Mouse (Mus musculus): ENCODE measurements around the gene Nr1d2. TPM values are rescaled to one million over a fixed set of nuclear protein-coding genes. Genes with fewer than 3 reads are reported as not detected.
"Not testable (repeated sequence)": the region's sequence is repeated elsewhere in the genome, so short reads cannot be mapped to it uniquely, and the experiment has no call there.

Gene Nr1d2
- polyA plus RNA-seq, 1 experiment from 2014 or later = 7.2 TPM

DNA sequence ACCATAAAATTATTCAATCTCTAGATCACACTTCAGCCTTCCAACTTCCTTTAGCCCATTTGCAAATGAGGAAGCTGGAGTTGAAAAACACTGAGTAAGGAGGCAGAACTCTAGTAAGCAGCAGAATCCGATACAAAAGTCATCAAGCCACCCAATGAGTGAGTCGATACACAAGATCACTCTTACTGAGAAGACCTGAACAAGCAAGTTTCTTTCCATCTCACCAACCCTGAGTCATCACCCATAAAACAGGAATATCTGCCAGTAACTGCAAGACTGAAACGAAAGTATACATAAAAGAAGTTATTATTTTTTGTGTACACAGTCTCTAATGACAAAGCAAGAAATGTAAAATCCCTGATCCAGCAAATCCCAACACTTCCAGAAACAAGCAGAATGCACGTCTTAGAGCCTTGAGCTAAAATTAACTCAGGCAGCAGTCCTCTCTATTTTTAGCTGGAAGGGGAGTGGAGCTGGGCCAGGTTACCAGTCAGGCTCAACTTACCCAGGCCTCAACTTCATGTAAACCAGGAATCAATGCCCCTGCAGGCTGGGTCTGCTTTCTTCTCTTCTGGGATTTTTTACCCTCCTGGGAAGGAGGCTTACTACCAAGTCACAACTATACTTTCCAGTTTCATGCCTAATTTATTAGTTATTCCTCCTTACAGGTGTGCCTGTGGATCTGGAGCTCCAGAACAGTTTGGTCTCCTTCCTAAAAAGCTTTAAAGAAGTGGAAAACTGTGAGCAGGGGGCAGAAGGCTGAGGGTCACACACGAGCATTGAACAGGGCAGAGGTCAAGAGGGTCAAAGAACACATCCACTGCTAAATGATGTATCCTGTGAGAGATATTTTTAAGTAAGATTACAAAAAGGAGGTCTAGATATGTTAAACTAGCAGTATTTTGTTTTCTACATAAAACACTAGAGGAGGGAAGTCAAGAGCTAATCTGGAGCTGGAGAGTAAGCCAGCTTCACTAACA is 4.7 kb downstream of the Nr1d2 start:
- peak; percentile 53 for ATAC-seq
- peak overlapping the region; percentile 60; the same call in 1 of the 2 replicates for H3K27ac ChIP-seq (ENCODE audit: low read depth, low read length)

DNA sequence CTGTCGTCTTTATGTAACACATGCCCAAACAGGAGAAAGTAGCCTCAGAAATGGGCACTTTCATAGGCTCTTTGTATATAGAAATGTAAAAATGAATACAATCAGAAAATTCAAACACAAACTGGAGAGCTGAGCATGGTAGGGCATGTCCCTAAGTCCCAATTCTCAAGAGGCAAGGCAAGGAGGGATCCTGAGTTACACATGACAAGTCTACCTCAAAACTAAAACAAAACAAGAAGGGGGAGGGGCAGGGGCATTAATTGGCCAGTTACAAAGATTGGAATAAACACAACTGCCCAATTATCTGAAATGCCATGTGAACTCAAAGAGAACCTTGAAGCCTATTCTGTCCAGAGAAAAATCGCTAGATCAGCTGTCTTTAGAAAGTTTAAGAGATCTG is 5.9 kb downstream of the Nr1d2 start:
- H3K27ac ChIP-seq (ENCODE audit: low read depth, low read length) = no peak overlapping the region

More for the DNA sequence above, 4.7 kb downstream of the Nr1d2 start:
- WGBS = 30% methylated on average over 5 of the region's 5 CpGs
- no peak for TF ChIP-seq CTCF (IDR thresholded peaks at IDR 0.05; ENCODE audit: low read depth)
- Histone ChIP-seq H3K4me1 (replicated peaks; ENCODE audit: control insufficient read depth, insufficient read depth, low read length) (no peaks in the 10 kb centered on the region), H3K9ac (ENCODE audit: low read depth, low read length) (no peak overlapping the region), H3K4me3 (ENCODE audit: low read depth, low read length) (peak overlapping the region; percentile 2; the same call in 1 of the 2 replicates), H3K36me3 (ENCODE audit: control insufficient read depth, insufficient read depth) (no peaks in the 10 kb centered on the region), H3K4me2 (replicated peaks; ENCODE audit: low read depth) (peak overlapping the region; percentile 47), H3K9me3 (ENCODE audit: control insufficient read depth) (no peaks in the 10 kb centered on the region), H3K27me3 (replicated peaks; ENCODE audit: control insufficient read depth, insufficient read depth, low read length) (no peaks in the 10 kb centered on the region)

GRCm38 (mm10) chr14:18231866-18232265 is 7.1 kb downstream of the Nr1d2 start:
- WGBS = 96% methylated on average over 8 of the region's 8 CpGs
- ATAC-seq = not testable (repeated sequence)

More for the DNA sequence above, 5.9 kb downstream of the Nr1d2 start:
- ATAC-seq = no peak
- no peaks in the 10 kb centered on the region for H3K27me3 ChIP-seq (replicated peaks; ENCODE audit: control insufficient read depth, insufficient read depth, low read length)
- H3K4me2 ChIP-seq (replicated peaks; ENCODE audit: low read depth) = no peak overlapping the region
- H3K9ac ChIP-seq (ENCODE audit: low read depth, low read length) = no peak overlapping the region
- H3K4me1 ChIP-seq (replicated peaks; ENCODE audit: control insufficient read depth, insufficient read depth, low read length) = no peaks in the 10 kb centered on the region
- no peak overlapping the region for H3K4me3 ChIP-seq (ENCODE audit: low read depth, low read length)
- TF ChIP-seq CTCF (IDR thresholded peaks at IDR 0.05; ENCODE audit: low read depth) = no peak
- H3K9me3 ChIP-seq (ENCODE audit: control insufficient read depth) = no peaks in the 10 kb centered on the region
- no peaks in the 10 kb centered on the region for H3K36me3 ChIP-seq (ENCODE audit: control insufficient read depth, insufficient read depth)
- 87% methylated on average over 2 of the region's 2 CpGs for WGBS

GRCm38 (mm10) chr14:18229751-18230150 is 9.2 kb downstream of the Nr1d2 start:
- H3K27ac ChIP-seq (ENCODE audit: low read depth, low read length); H3K9ac ChIP-seq (ENCODE audit: low read depth, low read length); H3K4me3 ChIP-seq (ENCODE audit: low read depth, low read length); H3K4me2 ChIP-seq (replicated peaks; ENCODE audit: low read depth); H3K27me3 ChIP-seq (replicated peaks; ENCODE audit: control insufficient read depth, insufficient read depth, low read length); H3K36me3 ChIP-seq (ENCODE audit: control insufficient read depth, insufficient read depth); ATAC-seq; H3K4me1 ChIP-seq (replicated peaks; ENCODE audit: control insufficient read depth, insufficient read depth, low read length); H3K9me3 ChIP-seq (ENCODE audit: control insufficient read depth): not testable (repeated sequence)
- 95% methylated on average over 10 of the region's 10 CpGs for WGBS

More at GRCm38 (mm10) chr14:18231866-18232265, 7.1 kb downstream of the Nr1d2 start:
- not testable (repeated sequence) for H3K4me2 ChIP-seq (replicated peaks; ENCODE audit: low read depth); H3K27ac ChIP-seq (ENCODE audit: low read depth, low read length); H3K4me1 ChIP-seq (replicated peaks; ENCODE audit: control insufficient read depth, insufficient read depth, low read length); H3K4me3 ChIP-seq (ENCODE audit: low read depth, low read length); H3K36me3 ChIP-seq (ENCODE audit: control insufficient read depth, insufficient read depth); H3K9ac ChIP-seq (ENCODE audit: low read depth, low read length); H3K9me3 ChIP-seq (ENCODE audit: control insufficient read depth); H3K27me3 ChIP-seq (replicated peaks; ENCODE audit: control insufficient read depth, insufficient read depth, low read length)

- not testable (repeated sequence) for H3K4me2 ChIP-seq (replicated peaks; ENCODE audit: low read depth); ATAC-seq; H3K9me3 ChIP-seq (ENCODE audit: control insufficient read depth); H3K4me1 ChIP-seq (replicated peaks; ENCODE audit: control insufficient read depth, insufficient read depth, low read length); H3K36me3 ChIP-seq (ENCODE audit: control insufficient read depth, insufficient read depth); H3K9ac ChIP-seq (ENCODE audit: low read depth, low read length); H3K27me3 ChIP-seq (replicated peaks; ENCODE audit: control insufficient read depth, insufficient read depth, low read length); H3K27ac ChIP-seq (ENCODE audit: low read depth, low read length); H3K4me3 ChIP-seq (ENCODE audit: low read depth, low read length)
- 80% methylated on average over 11 of the region's 11 CpGs for WGBS
Observed at GRCm38 (mm10) chr14:18226181-18226580, 12.7 kb downstream of the Nr1d2 start.

DNA sequence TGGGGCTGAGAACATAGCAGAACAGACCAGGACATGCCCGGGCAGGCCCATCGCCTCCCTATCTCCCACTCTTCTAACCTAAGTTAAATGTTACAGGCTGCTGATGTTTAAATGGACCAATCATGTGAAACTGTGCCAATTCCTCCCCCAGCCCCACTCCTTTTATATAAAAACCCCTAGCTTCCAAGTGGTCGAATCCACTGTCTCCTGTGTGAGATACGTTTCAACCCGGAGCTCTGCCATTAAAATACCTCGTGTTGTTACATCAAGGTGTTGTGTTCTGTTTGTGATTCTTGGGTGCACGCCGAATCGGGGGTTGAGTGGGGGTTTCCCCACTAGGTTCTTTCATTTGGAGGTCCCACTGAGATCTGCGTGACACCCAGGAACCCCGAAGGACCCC is 13.5 kb downstream of the Nr1d2 start:
- 95% methylated on average over 11 of the region's 11 CpGs for WGBS
- H3K4me3 ChIP-seq (ENCODE audit: low read depth, low read length); H3K4me2 ChIP-seq (replicated peaks; ENCODE audit: low read depth); H3K9ac ChIP-seq (ENCODE audit: low read depth, low read length); H3K36me3 ChIP-seq (ENCODE audit: control insufficient read depth, insufficient read depth); ATAC-seq; H3K9me3 ChIP-seq (ENCODE audit: control insufficient read depth); H3K27me3 ChIP-seq (replicated peaks; ENCODE audit: control insufficient read depth, insufficient read depth, low read length); H3K4me1 ChIP-seq (replicated peaks; ENCODE audit: control insufficient read depth, insufficient read depth, low read length); H3K27ac ChIP-seq (ENCODE audit: low read depth, low read length): not testable (repeated sequence)

All from intestine, postnatal 0 days (tissue).